Mouse (Mus musculus) liver, adult 10 weeks (tissue): ENCODE measurements around the gene Map2k2. TPM values are rescaled to one million over a fixed set of nuclear protein-coding genes. Genes with fewer than 3 reads are reported as not detected.

Source experiments
- polyA plus RNA-seq: library from polyadenylated mRNA; stranded (reverse); fragments of 350-450 nt; fragmentation: Illumina TruSeq; extraction: RNeasy Lipid Tissue Mini Kit (QIAGEN cat#74804); gene quantifications from one replicate; pipeline ENCODE4 v1.2.3, GENCODE M21; 2014; ENCODE audit warnings: low read depth, low replicate concordance

The Map2k2 gene
- polyA plus RNA-seq: 3.6 TPM

DNA sequence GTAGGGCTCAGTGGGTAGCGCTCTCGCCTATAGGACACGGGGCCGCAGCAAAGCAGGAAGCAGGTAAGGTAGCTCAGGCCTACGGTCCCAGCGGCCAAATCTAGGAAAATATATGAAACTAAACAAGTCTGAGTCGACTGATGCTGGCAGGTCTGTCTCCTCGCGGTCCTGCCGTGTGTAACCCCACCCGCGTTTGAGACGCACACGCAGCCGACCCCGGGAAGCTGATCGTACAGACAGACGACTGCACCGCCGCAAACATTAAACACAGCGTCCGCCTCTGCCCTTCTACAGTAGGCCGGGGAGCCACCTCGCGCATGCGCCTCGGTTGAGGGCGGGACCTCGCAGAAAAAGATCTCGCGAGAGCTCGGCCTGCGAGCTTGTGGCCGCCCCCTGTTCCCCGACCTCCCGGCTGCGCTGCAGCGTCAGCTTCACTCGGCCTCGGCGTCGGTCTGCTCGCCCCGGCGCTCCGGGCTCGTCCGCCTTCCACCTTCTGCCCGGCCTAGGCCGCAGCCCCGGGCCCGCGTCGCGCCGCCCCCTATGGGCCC, at the start of gene Map2k2:
Gene Map2k2, plus strand, starts transcription at position 351 of the 548 bp plus-strand sequence.

DNA sequence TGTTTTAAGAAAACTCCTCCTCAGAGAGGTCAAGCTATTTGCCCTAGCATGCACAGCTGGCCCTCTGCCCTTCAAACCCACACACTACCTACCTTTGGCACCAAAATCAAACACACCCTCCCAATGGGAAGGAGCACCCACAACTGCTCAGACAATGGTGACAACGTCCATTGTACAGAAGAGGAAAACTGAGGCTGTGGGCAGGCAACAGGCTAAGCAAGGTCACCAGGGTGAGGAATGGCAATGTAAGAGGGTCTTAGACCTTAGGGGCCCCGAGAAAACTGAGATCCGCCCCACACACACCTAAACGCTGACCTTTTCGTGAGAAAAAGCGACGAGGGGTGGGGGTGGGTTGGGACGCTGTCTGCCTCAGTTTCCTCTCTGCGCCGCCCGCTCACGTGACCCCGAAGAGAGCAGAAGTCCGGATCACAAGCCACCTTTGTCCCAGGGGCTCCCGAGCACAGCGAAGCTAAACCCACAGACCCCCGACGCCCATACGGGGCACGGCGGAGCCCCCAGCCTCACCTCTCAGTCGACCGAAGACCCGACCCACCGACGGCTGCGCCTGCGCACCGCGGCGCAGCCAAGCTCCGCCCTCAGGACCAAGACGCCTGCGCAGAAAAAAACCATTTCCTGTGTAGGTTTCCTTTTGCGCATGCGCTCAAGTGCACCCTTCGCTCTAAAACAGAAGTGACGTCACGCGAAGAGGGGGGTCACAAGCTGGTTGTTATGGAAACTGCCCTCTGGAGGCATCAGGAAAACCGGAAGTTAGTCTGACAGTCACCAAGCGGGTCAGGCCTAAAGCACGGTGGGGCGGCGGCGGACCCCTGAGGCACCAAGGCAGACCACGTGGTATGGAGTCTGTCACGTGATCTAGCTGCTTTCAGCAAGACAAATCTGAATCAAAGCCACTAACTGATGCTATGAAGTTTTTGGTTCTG, 45.8 kb upstream of the Map2k2 start, which contains the start of gene Sgta:
Gene Sgta, minus strand, starts transcription at position 579 of the 941 bp plus-strand sequence.

DNA sequence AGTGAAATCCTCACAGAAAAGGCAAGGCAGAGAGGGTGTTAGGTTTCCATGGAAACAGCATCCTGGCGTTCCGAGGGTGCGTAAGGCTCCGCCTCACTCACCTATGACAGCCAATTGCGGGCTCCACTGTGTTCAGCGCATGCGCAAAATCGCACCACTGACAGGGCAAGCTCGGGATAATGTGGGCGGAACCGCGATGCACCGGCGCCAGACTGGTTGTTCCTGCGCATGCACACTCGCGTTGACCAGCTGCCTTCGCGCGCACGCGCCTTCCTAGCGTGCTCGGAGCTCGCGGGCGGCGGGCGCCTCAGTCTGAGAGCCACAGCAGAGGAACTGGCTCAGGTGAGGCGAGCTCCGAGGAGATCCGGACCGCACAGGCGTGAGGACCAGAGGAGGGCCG, 35.9 kb upstream of the Map2k2 start, which contains the start of gene Thop1:
Gene Thop1, plus strand, starts transcription at position 200 of the 400 bp plus-strand sequence.

DNA sequence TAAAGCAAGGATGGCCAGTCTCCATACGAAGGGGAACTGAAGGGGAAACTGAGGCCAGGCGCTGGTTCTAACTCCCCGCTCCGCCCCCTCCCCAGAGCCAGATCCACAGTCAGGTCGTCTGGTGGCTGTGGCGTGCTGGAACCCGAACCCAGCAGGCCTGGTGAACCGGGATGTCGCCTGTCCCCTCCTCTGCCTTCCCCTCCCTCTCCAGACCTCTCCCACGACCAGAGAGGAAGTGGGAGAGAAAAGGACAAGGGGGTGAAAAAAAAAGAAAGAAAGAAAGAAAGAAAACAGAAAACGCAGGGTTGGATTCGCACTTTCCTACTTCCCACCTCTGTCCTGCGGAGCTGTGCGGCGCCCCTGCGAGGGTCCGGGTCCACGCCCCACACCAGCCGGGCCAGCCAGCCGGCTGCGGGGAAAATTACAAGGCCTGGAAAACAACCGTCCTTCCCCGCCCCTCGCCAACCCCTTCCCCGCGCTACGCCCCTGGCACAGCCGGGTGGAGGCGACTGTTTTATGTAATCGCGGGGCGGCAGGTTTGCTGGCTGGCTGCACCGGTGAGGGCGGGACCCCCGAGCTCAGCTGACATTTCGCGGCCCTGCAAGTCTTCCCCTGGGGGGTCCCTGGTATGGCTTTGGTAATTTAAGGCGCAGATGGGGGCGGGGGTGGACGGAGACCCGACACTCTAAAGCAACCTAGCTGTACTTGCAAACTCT, 29.4 kb downstream of the Map2k2 start, which contains the start of gene Zbtb7a:
Gene Zbtb7a, plus strand, starts transcription at position 255 of the 716 bp plus-strand sequence.

DNA sequence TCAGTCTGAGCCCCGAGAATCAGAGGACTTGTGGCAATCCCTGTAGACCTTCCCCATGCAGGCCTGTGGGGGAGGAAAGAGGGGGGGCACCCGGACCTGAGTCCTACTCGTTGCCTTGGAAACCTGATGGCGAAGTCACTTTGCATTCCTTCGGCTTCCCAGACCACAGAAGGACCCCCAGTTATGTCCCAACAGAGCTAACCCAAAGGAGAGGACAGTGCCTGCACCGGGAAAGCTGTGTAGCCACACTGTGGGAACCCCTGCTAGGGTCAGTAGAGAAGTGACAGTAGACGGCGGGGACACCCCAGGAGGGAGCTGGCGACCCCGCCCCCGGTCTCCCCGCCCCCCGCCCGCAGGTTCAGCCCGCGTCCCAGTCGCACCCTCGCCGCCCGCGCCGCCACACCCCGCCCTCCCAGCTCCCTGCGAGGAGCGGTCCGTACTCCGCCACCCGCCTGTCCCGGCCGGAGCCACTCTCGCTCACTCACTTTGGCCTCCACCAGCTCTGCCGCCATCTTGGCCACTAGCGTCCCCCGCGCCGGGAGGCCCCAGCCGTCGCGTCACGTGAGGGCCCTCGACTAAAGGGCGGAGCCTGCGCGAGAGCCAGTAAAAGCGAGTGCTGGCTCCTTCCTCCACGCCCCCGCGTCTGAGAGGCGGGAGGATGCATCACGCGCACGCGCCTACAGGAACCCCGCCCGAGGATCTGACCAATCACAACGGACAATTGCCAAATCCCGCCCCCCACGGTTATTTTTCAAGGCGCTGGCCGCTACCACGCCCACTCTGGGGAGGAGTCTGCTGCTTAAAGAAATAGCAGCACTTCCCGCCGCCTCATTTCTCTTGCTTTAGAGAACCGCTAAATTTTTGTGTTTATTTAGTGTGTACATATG, 61.7 kb downstream of the Map2k2 start, which contains the start of gene Pias4:
Gene Pias4, minus strand, starts transcription at position 724 of the 887 bp plus-strand sequence.

DNA sequence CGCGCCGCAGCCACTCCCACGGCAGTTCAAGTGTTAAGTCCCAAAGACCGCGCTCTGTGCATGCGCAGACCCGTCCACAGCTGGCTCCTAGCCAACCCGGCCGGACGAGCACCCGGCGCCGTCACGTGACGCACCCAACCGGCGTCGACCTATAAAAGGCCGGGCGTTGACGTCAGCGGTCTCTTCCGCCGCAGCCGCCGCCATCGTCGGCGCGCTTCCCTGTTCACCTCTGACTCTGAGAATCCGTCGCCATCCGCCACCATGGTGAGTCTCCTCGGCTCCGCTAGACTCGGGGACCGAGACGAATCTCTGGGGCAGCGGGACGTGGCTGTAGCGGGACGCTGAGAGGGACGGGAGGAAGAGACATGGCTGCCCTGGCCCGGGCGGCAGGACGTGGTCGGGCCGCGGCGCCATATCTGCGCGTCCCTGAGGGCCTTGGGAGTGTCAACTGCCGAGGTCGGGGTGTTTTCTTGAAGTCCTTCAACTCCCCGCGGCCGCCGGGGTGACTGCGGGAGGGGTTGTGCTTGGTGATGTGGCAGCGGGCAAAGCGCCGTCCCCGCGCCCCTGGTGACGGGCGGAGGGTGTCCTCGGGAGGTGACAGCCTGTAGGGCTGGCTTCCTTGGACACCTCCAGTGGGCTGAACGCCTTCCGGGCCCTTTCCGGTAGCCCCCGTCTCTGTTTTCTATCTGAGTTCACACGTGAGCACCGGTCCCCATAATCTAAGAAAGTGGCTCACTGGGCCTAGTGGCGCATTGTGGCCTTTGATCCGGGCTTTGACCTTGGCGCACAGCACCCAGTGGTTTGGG, 71.0 kb downstream of the Map2k2 start, which contains the start of gene Eef2:
Gene Eef2, plus strand, starts transcription at position 166 of the 806 bp plus-strand sequence.

DNA sequence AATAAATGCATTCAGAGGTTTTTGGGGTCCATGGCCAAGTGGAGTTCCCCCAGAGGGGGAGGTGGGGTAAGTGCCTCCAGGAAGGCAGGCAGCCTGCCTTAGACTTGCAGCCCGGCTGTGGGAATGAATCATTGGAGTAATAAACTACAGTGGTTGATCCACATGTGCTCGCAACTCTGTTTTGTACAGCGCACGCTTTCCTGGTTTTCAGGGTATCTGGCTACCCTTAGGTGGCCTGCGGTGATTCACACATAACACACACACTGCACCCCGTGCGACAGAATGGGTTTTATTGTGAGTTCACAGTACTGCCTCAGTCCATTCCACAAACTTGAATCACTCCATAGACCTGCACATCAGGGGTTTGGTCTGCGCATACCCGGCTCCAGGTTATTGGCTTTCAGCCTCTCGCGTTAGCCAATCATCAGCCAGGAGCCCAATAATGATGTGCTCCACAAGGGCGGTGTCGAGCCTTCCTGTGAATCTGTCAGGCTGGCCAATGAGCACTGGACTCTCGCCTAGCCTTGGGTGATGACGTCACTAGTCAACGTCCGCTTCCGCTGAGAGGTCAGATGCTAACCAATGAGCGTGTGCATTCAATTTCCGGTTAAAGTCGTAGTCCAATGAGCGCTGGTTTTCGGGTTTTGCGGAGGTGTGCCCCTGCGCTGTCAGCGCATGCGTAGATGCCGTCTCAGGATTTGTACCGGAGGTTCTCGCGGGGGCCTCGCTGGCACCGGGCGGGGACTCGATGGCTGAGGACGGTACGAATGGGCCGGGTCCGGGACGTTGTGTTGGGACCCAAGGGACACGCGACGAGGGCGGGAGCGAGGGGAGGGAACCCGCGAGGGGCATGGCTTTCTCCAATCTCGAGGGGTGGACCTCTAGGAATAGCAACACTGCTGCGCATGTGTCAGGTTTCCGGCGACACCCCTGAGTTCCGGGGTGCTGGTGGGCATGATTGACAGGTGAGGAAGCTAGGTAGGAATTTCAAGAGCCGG, 76.9 kb downstream of the Map2k2 start, which contains the start of gene Dapk3:
Gene Dapk3, plus strand, starts transcription at position 670 of the 998 bp plus-strand sequence.

Other genes with a start within 250 kb of the Map2k2 start
- not detected for gene Tmprss9, start 234.1 kb upstream of the Map2k2 start, polyA plus RNA-seq
- 0.45 TPM for gene Timm13, start 204.9 kb upstream of the Map2k2 start, polyA plus RNA-seq
- gene Lmnb2, start 187.7 kb upstream of the Map2k2 start, polyA plus RNA-seq: 0.19 TPM
- 2.0 TPM for gene Gadd45b, start 175.8 kb upstream of the Map2k2 start, polyA plus RNA-seq
- 0.21 TPM for gene Gng7, start 91.0 kb upstream of the Map2k2 start, polyA plus RNA-seq
- not detected for gene Diras1, start 80.3 kb upstream of the Map2k2 start, polyA plus RNA-seq
- 0.29 TPM for gene Slc39a3, start 68.5 kb upstream of the Map2k2 start, polyA plus RNA-seq
- 2.6 TPM for gene Sgta, start 45.7 kb upstream of the Map2k2 start, polyA plus RNA-seq
- 0.37 TPM for gene Thop1, start 35.9 kb upstream of the Map2k2 start, polyA plus RNA-seq
- gene Creb3l3, start 7.0 kb upstream of the Map2k2 start, polyA plus RNA-seq: 52.3 TPM
- 6.0 TPM for gene Zbtb7a, start 29.3 kb downstream of the Map2k2 start, polyA plus RNA-seq
- gene Pias4, start 62.0 kb downstream of the Map2k2 start, polyA plus RNA-seq: 0.61 TPM
- gene Eef2, start 70.7 kb downstream of the Map2k2 start, polyA plus RNA-seq: 34.4 TPM
- gene Dapk3, start 77.1 kb downstream of the Map2k2 start, polyA plus RNA-seq: not detected
- not detected for gene 4930442H23Rik, start 77.9 kb downstream of the Map2k2 start, polyA plus RNA-seq
- not detected for gene Nmrk2, start 96.1 kb downstream of the Map2k2 start, polyA plus RNA-seq
- not detected for gene Atcay, start 124.9 kb downstream of the Map2k2 start, polyA plus RNA-seq
- gene Zfr2, start 127.2 kb downstream of the Map2k2 start, polyA plus RNA-seq: not detected
- gene Matk, start 147.0 kb downstream of the Map2k2 start, polyA plus RNA-seq: not detected
- 4.6 TPM for gene Mrpl54, start 161.0 kb downstream of the Map2k2 start, polyA plus RNA-seq
- 1.1 TPM for gene Apba3, start 161.0 kb downstream of the Map2k2 start, polyA plus RNA-seq
- gene Tjp3, start 185.7 kb downstream of the Map2k2 start, polyA plus RNA-seq: 1.4 TPM
- 1.0 TPM for gene Pip5k1c, start 187.0 kb downstream of the Map2k2 start, polyA plus RNA-seq
- 0.24 TPM for gene Cactin, start 215.2 kb downstream of the Map2k2 start, polyA plus RNA-seq
- gene Tbxa2r, start 222.8 kb downstream of the Map2k2 start, polyA plus RNA-seq: not detected
- gene Gipc3, start 237.4 kb downstream of the Map2k2 start, polyA plus RNA-seq: not detected
- gene Hmg20b, start 244.6 kb downstream of the Map2k2 start, polyA plus RNA-seq: 4.2 TPM